Mouse (Mus musculus): ENCODE measurements around the gene Olfr629.

GRCm38 (mm10) chr7:103779598-103779997, 34.9 kb upstream of the Olfr629 start, which contains the start of gene Olfr68:
- TF ChIP-seq POLR2A (IDR thresholded peaks at IDR 0.05; ENCODE audit: borderline replicate concordance, insufficient read depth, low read length) (no peak), CTCF (IDR thresholded peaks at IDR 0.05; ENCODE audit: borderline replicate concordance, insufficient read depth, low read depth, low read length) (no peak)
